Mouse (Mus musculus) liver, adult (tissue): ENCODE measurements around the gene Cacng8.

Experiments used
- GATA4 ChIP-seq: IDR thresholded peaks from 2 replicates; pipeline ENCODE4 v1.6.1; 2014; ENCODE audit warnings: mild to moderate bottlenecking, low read length; ENCODE audit not compliant: insufficient replicate concordance

Cacng8 gene

DNA sequence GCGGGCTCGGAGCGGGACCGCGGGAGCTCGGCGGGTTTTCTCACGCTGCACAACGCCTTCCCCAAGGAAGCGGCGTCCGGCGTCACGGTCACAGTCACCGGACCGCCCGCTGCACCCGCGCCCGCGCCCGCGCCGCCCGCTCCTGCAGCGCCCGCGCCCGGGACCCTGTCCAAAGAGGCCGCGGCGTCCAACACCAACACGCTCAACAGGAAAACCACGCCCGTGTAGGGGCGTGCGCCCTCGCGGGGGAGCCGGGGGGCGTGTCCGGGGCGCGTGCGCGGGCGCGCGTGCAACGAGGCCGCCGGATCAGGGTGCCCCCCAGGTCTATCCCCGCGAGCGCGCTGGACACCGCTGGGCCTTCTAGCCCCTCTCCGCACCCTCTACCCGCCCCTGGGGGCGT is 24.9 kb downstream of the Cacng8 start:
- TF ChIP-seq GATA4, result no peak

GRCm38 (mm10) chr7:3419941-3420340 is 29.5 kb downstream of the Cacng8 start:
- no peak for TF ChIP-seq GATA4

DNA sequence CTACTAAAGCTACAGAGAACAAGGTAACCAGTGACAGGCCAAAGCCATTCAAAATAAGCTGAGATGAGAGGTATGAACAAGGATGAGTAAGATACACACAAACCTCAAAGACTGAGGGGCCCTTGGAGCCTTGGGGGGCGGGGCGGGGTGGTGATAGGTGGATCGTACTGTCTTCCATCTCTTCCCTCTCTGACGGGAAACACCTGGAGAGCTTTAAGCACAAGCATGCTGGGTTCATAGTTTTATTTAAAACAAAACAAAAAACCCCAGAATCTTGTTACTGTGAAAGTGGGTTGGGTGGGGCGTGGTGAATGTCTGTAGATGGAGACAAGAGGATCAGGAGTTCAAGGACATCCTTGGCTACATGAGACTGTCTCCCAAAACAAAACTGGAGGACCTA is 30.0 kb downstream of the Cacng8 start:
- TF ChIP-seq GATA4, result no peak

- TF ChIP-seq GATA4, result no peak
These were observed 30.8 kb downstream of the Cacng8 start for GRCm38 (mm10) chr7:3421297-3421696.

DNA sequence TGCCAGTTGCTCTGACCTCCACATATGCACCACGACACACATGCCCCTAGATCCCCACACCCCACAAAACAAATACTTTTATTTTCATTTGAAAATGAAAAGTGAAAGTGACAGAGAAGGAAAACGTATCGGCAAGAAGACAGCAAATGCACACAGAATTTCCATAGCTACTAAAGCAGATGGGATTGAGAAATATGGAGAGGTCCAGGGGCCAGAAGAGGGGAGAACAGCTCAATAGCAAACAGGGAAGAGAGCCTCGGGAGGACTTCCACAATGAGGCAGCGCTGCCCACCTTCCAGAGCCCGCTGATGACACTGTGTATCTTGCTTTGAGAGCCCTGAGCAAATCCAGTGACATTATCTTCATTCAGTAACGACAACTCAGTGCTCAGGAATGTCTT is 31.6 kb downstream of the Cacng8 start:
- no peak for TF ChIP-seq GATA4

DNA sequence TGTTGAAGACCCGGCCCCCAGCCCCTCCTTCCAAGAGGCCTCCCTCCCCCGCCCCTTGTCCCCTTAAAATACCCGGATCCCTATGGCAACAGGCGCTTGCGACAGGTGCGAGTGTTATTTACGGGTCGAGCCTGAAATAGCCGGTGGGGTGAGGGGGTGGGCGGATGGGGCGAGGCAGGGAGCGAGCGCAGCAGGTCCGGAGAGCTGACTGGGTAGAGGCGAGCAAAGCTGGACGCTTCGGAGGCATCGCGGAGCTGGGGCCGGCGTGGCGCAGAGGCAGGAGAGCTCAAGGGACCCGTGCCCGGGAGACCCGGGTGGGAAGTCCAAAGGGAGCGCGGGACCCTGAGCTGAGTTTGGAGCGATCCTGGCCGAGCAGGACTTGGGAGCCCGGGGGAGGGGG is 32.9 kb downstream of the Cacng8 start:
- TF ChIP-seq GATA4, result no peak

- TF ChIP-seq GATA4, result no peak
These were observed 33.4 kb downstream of the Cacng8 start, which contains the start of gene Cacng6 for GRCm38 (mm10) chr7:3423895-3424294. Gene Cacng6, plus strand, starts transcription at chr7:3424195.

DNA sequence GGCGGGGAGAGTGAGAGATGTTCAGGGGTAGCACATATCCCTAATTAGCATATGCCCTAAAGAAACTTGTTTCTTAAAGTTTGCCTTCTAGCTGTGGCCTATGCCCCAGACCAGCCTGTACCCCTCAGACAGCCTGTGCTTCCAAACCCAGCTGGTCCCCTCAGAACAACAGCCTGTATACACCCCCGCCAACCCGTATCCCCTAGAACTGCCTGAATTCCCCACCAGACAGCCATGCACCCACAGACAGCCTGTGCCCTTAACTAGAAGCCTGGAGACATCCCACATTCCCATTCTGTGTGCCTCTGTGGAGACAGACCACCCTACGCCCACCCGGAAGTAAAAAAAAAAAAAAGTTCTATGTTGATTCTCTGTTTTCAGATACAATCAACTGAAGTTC is 34.7 kb downstream of the Cacng8 start:
- TF ChIP-seq GATA4, result no peak

GRCm38 (mm10) chr7:3430161-3430560 is 39.7 kb downstream of the Cacng8 start:
- no peak for TF ChIP-seq GATA4

- no peak for TF ChIP-seq GATA4
These were observed 41.6 kb downstream of the Cacng8 start for GRCm38 (mm10) chr7:3432066-3432465.

GRCm38 (mm10) chr7:3437941-3438340 is 47.5 kb downstream of the Cacng8 start:
- no peak for TF ChIP-seq GATA4

DNA sequence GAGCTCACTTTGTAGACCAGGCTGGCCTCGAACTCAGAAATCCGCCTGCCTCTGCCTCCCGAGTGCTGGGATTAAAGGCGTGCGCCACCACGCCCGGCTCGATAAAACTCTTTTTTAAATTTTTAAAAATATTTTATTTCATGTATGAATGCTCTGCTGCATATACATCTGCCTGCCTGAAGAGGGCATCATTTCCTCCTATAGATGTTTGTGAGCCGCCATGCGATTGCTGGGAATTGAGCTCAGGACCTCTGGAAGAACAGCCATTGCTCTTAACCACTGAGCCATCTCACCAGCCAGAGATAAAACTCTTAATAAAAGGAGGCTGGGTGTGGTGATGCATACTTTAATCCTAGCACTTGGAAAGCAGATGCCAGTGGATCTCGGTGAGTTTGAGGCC is 49.5 kb downstream of the Cacng8 start:
- no peak for TF ChIP-seq GATA4

DNA sequence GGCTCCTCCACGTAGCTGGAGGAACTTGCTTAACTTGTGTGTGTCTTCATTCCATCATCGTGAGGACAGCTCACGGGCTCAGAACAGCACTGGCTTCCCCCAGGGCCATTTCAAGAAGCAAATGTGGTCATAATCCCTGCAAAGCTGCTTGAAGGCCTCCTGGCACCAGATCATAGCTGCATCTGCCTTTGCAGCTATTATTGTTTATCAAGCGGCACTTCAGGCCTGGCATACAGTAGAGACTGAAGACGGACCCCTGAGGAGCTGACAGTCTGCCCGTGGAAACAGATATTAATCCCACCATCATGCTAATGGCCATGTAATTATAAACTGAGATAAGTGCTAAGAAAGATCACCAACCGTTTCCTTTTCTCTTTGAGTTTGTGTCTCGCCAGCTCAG is 50.0 kb downstream of the Cacng8 start:
- TF ChIP-seq GATA4, result no peak

DNA sequence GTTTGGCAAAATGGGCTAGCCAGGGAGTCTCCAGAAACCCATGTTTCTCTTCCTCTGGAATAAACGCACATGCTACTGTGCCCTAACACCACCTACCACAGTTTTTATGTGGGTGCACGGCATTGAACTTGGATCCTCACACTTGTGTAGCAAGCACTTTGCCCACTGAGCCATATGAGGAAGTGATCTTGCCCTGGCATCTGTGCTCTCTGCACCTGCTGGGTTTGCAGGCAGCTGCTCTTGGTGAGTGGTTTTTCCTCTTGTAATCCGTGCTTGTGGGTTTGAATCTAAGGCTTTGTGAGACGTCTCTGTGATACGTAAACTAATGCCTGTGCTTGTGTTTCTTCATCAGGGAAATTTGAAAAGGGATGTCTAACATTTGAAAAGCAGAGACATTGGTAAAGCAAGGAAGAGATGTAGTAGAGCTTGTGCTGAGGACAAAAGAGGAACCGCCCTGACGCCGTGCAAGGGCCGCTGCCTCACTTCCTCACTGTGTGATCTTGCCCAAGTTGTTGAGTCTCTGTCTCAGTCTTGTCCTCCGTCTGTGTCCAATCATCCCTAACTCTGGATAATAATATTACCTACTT is 52.1 kb downstream of the Cacng8 start:
- TF ChIP-seq GATA4, result no peak

DNA sequence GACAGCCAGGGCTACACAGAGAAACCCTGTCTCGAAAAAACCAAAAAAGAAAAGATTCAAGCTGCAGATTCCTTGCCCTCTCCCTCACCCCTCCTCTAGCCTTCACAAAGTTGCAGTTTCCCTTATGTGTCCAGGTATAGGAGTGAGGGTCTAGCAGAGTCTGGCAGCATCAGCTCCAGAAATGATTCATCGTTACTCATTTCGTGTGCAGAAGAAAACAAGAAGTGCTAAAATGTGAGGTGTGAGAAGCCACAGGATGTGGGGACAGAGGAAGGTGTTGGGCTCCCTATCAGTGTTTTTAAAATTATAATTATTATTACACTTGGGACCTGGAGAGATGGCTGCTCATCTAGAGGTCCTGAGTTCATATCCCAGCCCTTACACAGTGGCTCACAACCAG is 54.2 kb downstream of the Cacng8 start:
- no peak for TF ChIP-seq GATA4

GRCm38 (mm10) chr7:3446584-3446983 is 56.1 kb downstream of the Cacng8 start:
- TF ChIP-seq GATA4, result no peak

GRCm38 (mm10) chr7:3447026-3447425 is 56.5 kb downstream of the Cacng8 start:
- no peak for TF ChIP-seq GATA4
